Mouse (Mus musculus): Measurements from ENCODE around the gene Yap1.

- TF ChIP-seq CTCF (IDR thresholded peaks at IDR 0.05; ENCODE audit: low read depth, low read length) = no peak
- TF ChIP-seq POLR2AphosphoS5 (IDR thresholded peaks at IDR 0.05; ENCODE audit: insufficient replicate concordance, low read depth, low read length) = no peak
- TF ChIP-seq GATA2 (IDR thresholded peaks at IDR 0.05; ENCODE audit: borderline replicate concordance, low read depth, low read length) = no peak
- TF ChIP-seq GATA1 (IDR thresholded peaks at IDR 0.05; ENCODE audit: borderline replicate concordance, low read length) = no peak
- TF ChIP-seq TAL1 (conservative IDR thresholded peaks at IDR 0.05; ENCODE audit: low read depth, low read length) = no peak
Observed at GRCm38 (mm10) chr9:7940075-7940474, 64.3 kb downstream of the Yap1 start.
